Mouse (Mus musculus) spleen, adult 2 months (tissue): ENCODE results near the gene Hsf4.

Experiments
- CTCF ChIP-seq: fragments of 200-500 bp; IDR thresholded peaks from 2 replicates; pipeline ENCODE4 v1.5.1; 2011; ENCODE audit warnings: mild to moderate bottlenecking, inconsistent platforms; ENCODE audit not compliant: insufficient read depth, insufficient read length, insufficient replicate concordance; ENCODE audit errors: extremely low read depth
- POLR2A ChIP-seq: fragments of 200-500 bp; IDR thresholded peaks from 2 replicates; pipeline ENCODE4 v1.6.1; 2011; ENCODE audit warnings: low read depth, low read length, inconsistent platforms

DNA sequence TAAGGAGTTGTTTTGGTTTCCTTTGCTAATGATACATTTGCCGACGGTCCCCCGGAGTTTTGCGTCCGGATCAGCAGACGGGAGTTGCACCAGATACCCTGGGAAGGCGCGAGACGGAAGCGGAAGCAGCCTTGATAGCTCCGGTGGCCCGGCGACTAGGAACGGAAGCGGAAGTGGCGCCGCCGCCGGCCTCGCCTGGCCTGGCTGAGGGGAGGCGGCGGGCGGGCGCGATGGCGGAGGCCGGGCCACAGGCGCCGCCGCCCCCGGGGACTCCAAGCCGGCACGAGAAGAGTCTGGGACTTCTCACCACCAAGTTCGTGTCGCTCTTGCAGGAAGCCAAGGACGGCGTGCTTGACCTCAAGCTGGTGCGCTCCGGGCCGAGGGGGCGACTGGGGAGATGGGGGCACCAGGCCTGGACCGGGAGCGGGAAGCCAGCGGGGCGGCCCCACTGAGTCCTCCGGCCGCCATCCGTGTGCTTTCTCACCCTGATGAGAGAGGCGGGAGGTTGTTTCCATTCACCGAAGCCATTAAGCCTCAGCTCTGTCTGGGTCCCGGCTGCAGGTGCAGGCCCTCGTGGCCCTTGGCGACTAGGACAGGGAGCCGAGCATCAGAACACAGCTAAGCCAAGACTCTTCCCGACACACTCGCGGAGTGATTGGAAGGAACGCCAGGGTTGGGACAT, 28.1 kb downstream of the Hsf4 start, which contains the start of gene E2f4:
- TF ChIP-seq CTCF (no peak), POLR2A (peak; percentile 44)
